ENCODE assay signal across 8 mouse cellular contexts in the genomic region with DNA sequence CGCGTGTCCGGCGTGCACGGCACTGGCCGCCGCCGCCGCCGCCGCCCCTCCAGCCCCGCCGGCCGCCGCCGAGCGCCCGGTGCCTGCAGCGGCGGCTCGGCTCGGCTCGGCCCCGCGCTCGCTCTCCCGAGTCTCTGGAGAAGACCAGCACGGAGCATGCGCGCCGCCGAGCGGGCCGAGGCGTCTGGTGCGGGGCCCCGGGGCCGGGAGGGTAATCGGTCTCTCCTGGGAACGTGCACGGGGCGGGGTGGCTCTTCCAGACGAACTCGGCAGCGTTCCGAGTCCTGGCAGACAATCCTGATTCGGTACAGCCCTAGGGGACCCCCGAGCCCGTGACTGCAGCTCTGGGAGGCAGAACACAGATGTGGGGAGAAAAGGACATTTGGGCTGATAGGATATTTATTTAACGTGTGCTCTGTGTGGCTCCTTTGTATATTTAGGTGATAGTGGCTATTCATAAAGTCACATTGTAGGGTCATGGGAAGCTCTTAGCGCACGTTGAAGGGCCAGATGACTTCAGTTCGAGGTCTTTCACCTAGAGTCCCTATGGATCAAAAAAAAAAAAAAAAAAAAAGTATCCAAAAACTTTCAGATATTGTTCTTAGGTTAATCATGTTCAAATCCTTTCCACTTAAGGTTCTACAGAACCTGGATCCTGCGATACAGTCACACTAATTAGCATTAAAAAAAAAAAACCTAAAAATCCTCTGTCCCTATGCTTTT. TPM values are rescaled to one million over a fixed set of nuclear protein-coding genes. Genes with fewer than 3 reads are reported as not detected.
DNase-seq lines count a peak whose midpoint lies in the region; ATAC-seq and TF ChIP-seq lines count a peak whose summit lies in the region.

No protein-coding gene starts in this region.

- no peaks in the 10 kb centered on the region for H3K27me3 ChIP-seq in Patski
- H3K27me3 ChIP-seq in hindbrain, embryonic 11.5 days (ENCODE audit: control insufficient read depth, insufficient read depth, low read length): no peaks in the 10 kb centered on the region

- CTCF ChIA-PET in Patski (lab: Charles Lee): no interaction called here

- POLR2A ChIA-PET in Patski (lab: Charles Lee): no interaction called here

- peak overlapping the region; percentile 96 for H3K9ac ChIP-seq in hindbrain, embryonic 11.5 days (ENCODE audit: low read depth, low read length)

- 2% methylated on average over 44 of the region's 54 CpGs for WGBS in hindbrain, embryonic 11.5 days

- peak overlapping the region; percentile 46 for H3K4me2 ChIP-seq in hindbrain, embryonic 11.5 days (replicated peaks; ENCODE audit: low read depth, low read length)

- no peaks in the 10 kb centered on the region for H3K36me3 ChIP-seq in hindbrain, embryonic 11.5 days (ENCODE audit: control insufficient read depth, insufficient read depth, low read length)

- no peak for DNase-seq in Patski (ENCODE audit: low read depth, low spot score)
- DNase-seq in cerebellum, adult 9-11 months: peak; percentile 89
- peak; percentile 41 to 82 for DNase-seq in frontal cortex, adult 2 months (ENCODE audit: extremely low spot score in 1 of 2, low spot score in 1 of 2)
- DNase-seq in hindbrain, embryonic 11.5 days (ENCODE audit: low spot score): peak; percentile 92
- DNase-seq in layer of hippocampus, postnatal 25 days (ENCODE audit: extremely low spot score in 1 of 2, low spot score in 1 of 2): peak; percentile 67 to 74
- DNase-seq in lung, postnatal 25 days (ENCODE audit: low spot score): peak; percentile 82
- DNase-seq in retina, embryonic 14.5 days (ENCODE audit: low spot score): peak; percentile 89
- DNase-seq in thymus, postnatal 4 days: peak; percentile 88

- peak overlapping the region; percentile 97 for H3K27ac ChIP-seq in hindbrain, embryonic 11.5 days (ENCODE audit: low read depth, low read length)

- no peaks in the 10 kb centered on the region for H3K9me3 ChIP-seq in hindbrain, embryonic 11.5 days (ENCODE audit: control insufficient read depth, low read length)

- no peak for TF ChIP-seq CTCF in Patski (IDR thresholded peaks at IDR 0.05)

- in situ Hi-C loops in Patski (cut with MboI; ENCODE audit: low pct_unique_long_range_greater_than_20kb): no loop called here

- H3K4me3 ChIP-seq in hindbrain, embryonic 11.5 days (ENCODE audit: low read depth, low read length): peak overlapping the region; percentile 65

- 0 out of 2 replicates have a peak, but pooled peaks cover 3% of the 10 kb centered on the region for H3K4me1 ChIP-seq in hindbrain, embryonic 11.5 days (replicated peaks; ENCODE audit: control insufficient read depth, insufficient read depth, low read length)

- peak; percentile 78 for ATAC-seq in Patski
- ATAC-seq in hindbrain, embryonic 11.5 days (ENCODE audit: low FRiP score): peak; percentile 91

RNA-seq across cellular contexts. Expression of gene Sos2, which starts 0.6 kb away (rescaled TPM):
- 30.6 TPM for polyA plus RNA-seq in Patski (2021)
- 31.2 and 32.6 TPM in 2 replicates for polyA plus RNA-seq in frontal cortex, adult 2 months (2012; rRNA removed)
- polyA plus RNA-seq in hindbrain, embryonic 11.5 days (2014; fragmentation: Nextera tagmentation; extraction: Ambion mirVana): 11.4 and 17.9 TPM in 2 replicates
- total RNA-seq in layer of hippocampus, postnatal 25 days (2021): 10 to 100 TPM; 28.0 to 32.0 TPM

RNA-seq across cellular contexts. Expression of gene L2hgdh, which starts 42.4 kb away (rescaled TPM):
- polyA plus RNA-seq in Patski (2021): 10.6 TPM
- polyA plus RNA-seq in frontal cortex, adult 2 months (2012; rRNA removed): 11.4 and 13.6 TPM in 2 replicates
- polyA plus RNA-seq in hindbrain, embryonic 11.5 days (2014; fragmentation: Nextera tagmentation; extraction: Ambion mirVana): 12.7 and 13.9 TPM in 2 replicates
- 10 to 100 TPM; 14.3 to 15.8 TPM for total RNA-seq in layer of hippocampus, postnatal 25 days (2021)

RNA-seq across cellular contexts. Expression of gene Atp5s, which starts 42.5 kb away (rescaled TPM):
- polyA plus RNA-seq in Patski (2021): 19.8 TPM
- 33.7 and 34.9 TPM in 2 replicates for polyA plus RNA-seq in frontal cortex, adult 2 months (2012; rRNA removed)
- polyA plus RNA-seq in hindbrain, embryonic 11.5 days (2014; fragmentation: Nextera tagmentation; extraction: Ambion mirVana): 22.2 and 23.6 TPM in 2 replicates
- total RNA-seq in layer of hippocampus, postnatal 25 days (2021): 10 to 100 TPM; 31.9 to 34.7 TPM
